Mouse (Mus musculus): ENCODE results near the gene Cpa3. TPM values are rescaled to one million over a fixed set of nuclear protein-coding genes. Genes with fewer than 3 reads are reported as not detected.

The Cpa3 gene
- total RNA-seq, 2 experiments from 2014 or later, result 1.9 to 3.0 TPM

Small RNA genes lying within 50 kb of the gene (microRNA-seq; reads per million reads assigned to microRNA genes)
- gene Mir7007, result 1.5 to 3.2 reads per million in 2 experiments

Other genes with a start within 250 kb of the Cpa3 start
- 1 to 10 TPM; 3.0 to 3.6 TPM for gene Hps3, start 206.9 kb downstream of the Cpa3 start, total RNA-seq (2021)
- gene Hltf, start 184.4 kb downstream of the Cpa3 start, total RNA-seq (2021), result 1 to 10 TPM; 2.5 to 2.9 TPM
- gene Gyg, start 86.9 kb downstream of the Cpa3 start, total RNA-seq (2021), result 100 to 1,000 TPM; 308 to 375 TPM
- gene Cpb1, start 33.6 kb upstream of the Cpa3 start, total RNA-seq (2021), result not detected
- gene Agtr1b, start 125.0 kb upstream of the Cpa3 start, total RNA-seq (2021), result not detected

Data from gastrocnemius, postnatal 36 days (tissue).